Mouse (Mus musculus) retina, adult 2 months (tissue): Measurements from ENCODE around the gene Asb3.
"Not testable (repeated sequence)": the region's sequence is repeated elsewhere in the genome, so short reads cannot be mapped to it uniquely, and the experiment has no call there.

Experiments
- DNase-seq: peaks from one replicate; pipeline ENCODE4 v3.0.0-alpha.2; 2012; ENCODE audit warnings: low read depth, low spot score

The Asb3 gene

DNA sequence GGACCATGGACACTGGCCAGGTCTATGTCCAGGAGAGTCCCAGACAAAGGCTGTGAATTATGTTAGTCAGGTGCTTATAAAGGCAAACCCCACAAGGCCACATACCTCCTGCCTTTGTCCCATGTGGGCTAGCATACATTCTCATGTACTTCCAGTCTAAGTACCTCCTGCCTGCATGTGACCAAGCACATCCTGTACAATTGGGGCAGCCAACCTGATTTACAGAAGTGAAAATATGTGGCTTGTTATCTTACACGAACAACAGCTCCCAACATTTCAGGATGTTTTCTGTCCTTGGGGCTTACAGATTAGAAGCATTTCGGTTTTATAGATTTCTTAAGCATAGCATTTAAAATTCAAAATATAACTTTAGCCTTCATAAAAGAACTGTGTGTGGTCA, 114.8 kb downstream of the Asb3 start:
- no peak for DNase-seq

GRCm38 (mm10) chr11:31001169-31001908, 116.1 kb downstream of the Asb3 start:
- no peak for DNase-seq

DNA sequence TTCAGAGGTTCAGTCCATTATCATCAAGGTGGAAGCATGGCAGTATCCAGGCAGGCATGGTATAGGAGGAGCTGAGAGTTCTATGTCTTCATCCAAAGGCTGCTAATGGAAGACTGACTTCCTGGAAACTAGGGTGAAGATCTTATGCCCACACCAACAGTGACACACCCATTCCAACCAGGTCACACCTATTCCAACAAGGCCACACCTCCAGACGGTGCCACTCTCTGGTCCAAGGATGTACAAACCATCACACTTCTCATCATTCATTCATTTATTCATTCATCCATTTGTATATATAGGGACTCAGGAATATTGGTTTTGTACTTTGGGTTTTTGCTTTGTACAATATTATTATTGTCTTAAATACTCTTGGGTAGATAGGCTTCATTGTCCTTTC, 124.5 kb downstream of the Asb3 start:
- not testable (repeated sequence) for DNase-seq

DNA sequence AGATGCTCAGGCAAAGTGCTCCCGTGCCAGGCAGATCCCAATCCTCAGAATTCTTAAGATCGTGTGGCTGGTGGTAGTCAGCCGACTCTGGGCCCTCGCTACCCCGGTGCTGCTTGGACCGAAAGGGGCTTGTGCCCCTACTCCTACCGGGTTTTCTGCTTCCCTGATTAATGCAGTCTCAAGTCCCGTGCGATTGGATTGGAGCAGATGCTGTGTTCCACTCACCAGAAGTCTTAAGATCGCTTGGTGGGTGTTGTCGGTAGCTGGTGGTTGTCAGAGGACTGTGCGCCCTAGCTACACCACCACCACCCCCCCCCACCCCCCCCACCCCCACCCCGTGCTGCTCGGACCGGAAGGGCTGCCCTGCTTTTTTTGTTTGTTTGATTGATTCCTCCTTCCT, 132.2 kb downstream of the Asb3 start:
- DNase-seq, result not testable (repeated sequence)

GRCm38 (mm10) chr11:31034958-31035357, 149.7 kb downstream of the Asb3 start:
- no peak for DNase-seq

- DNase-seq, result no peak
Measured at GRCm38 (mm10) chr11:31089973-31090372, 204.8 kb downstream of the Asb3 start.

DNA sequence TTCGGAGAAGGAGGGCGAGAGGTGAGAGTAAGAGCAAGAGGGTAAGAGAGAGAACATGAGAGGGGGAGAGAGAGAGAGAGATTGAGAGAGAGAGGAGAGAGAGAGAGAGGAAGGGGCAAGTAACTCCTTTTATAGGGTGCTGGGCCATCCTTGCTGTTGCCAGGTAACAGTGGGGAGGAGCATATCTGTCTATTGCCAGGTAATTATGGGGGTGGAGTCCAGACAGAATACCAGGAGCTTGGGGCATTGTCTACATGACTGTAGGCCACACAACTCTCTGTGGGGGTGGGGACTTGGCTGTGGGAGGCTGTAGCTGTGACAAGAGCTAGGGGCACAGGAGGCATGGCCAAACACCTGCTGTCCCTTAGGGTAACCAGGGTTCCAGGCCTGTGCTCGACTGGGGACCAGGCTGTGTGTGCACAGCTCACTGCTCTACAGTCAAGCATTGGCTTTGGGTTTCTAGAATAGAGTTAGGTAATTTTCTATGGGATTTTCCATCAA, 205.3 kb downstream of the Asb3 start:
- DNase-seq, result no peak

- not testable (repeated sequence) for DNase-seq
Measured at GRCm38 (mm10) chr11:31099519-31099918, 214.3 kb downstream of the Asb3 start.

DNA sequence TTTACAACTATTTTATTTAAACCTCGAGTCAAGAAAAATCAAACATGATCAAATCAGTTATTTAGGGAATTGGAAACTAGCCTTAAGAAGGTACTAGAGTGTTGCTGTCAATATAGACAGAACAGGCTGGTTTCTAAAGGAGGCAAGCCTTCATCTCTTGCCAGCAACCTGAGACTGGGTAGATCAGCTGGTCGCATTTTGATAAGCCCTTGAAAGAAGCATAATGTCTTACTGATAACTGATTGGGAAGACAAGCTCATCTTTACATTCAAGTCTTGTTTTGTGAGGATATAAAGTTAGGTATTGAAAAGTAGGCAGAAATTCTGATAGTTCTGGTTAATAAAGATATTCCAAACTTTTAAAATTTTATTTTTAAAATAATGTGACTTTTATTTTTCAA, 217.0 kb downstream of the Asb3 start:
- DNase-seq, result no peak

DNA sequence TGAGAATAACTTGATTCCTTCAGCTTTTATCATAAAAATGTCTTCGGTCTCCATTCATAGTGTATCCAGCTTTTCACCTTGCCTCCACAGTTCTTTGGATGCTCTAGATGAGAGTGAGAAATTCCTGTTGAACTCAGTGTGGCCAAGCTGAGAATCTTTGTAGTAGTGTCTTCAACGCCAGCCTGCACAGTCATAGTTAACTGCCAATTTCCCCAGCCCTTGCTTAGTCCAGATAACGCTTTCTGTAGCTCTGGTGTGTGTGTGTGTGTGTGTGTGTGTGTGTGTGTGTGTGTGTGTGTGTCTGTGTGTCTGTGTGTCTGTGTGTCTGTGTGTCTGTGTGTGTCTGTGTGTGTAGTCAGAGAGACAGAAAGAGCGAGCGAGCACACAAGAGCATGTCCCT, 220.1 kb downstream of the Asb3 start:
- DNase-seq, result no peak

DNA sequence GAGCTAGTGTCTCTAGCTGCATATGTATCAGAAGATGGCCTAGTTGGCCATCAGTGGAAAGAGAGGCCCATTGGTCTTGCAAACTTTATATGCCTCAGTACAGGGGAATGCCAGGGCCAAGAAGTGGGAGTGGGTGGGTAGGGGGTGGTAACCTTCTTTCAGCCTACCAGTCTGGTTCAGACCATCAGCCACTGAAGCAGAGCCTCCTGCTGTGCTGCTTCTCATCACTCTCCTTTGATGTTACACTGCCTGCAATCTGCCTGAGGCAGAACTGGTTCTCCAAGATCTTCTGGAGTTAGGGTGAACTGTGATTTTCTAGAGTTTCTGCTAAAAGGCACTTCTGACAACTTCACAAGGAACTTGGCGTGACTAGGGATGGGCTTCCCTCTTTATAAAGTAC, 241.7 kb downstream of the Asb3 start:
- not testable (repeated sequence) for DNase-seq

DNA sequence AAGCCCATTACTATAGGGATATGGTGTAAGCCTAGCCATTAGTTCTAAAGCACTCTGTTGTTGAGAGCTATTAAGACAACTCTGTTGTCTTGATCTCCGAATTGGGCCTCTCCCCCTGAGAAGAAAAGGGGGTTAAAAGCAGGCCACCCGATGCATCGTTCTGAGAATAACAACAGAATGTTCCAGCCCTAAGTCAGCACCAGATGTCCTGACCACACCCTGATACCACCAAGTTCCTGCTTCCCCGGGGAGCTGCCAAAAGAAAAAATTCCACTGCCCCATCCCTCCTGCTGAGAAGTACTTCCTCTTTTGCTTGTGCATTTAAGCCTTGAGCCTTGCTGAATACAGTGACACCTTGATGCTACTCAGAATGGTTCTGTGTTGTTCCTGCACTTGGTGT, 248.5 kb downstream of the Asb3 start:
- not testable (repeated sequence) for DNase-seq

DNA sequence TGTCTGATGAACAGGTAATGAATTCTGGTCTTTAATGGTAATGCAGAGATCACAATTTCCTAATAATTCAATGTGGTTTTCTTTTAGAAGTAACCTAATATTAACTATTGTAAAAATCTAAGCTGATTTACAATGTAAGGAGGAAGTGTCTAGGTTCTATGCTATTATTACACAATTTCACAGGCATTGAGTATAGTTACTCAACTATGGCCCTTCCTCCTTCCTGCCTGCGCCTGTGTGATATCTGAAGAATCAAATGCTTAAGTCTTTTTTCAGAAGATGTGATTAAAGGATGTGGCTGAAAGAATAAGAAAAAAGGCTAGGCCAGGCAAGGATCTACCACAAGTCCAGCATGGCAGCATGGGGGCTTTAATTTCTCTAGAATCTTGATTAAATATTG, 249.6 kb downstream of the Asb3 start:
- DNase-seq, result not testable (repeated sequence)

- not testable (repeated sequence) for DNase-seq
Measured at GRCm38 (mm10) chr11:31138394-31138793, 253.2 kb downstream of the Asb3 start.
